In the genomic region with DNA sequence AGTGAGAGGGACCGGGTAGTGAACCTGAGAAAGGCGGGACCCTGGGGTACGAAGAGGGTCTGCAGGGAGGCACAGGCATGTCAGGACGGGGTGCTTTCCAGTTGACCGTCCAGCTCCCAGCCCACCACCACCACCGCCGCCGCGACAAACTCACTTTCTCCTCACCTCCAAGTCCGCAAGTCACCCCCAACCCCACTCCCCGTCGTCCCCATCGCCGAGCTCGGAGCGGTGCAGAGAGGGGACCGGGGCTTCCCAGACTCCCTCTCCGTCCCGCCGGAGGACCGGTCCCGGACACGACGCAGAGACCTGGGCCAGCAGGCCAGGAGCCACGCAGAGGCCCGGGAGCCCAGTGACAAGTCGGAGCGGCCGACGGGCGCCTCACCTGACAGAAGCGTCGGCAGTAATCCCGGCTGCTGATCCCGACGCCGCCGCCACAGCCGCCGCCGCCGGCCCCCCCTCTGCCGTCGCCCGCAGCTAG, we compare ENCODE assay signal across 8 mouse cellular contexts. TPM values are rescaled to one million over a fixed set of nuclear protein-coding genes. Genes with fewer than 3 reads are reported as not detected.
A peak's percentile ranks its signal among the peaks of the same experiment; 100 is the strongest.
DNase-seq lines count a peak whose midpoint lies in the region; ATAC-seq and TF ChIP-seq lines count a peak whose summit lies in the region.

No protein-coding gene starts in this region.

- ATAC-seq in erythroid progenitor cell, adult 5-6 weeks (replicated peaks; ENCODE audit: low FRiP score, poor library complexity, severe bottlenecking) = peak; percentile 36
- ATAC-seq in limb, embryonic 14.5 days (ENCODE audit: low FRiP score, low read depth) = peak; percentile 24; the same call in 1 of the 2 replicates

- peaks cover 7% of the 10 kb centered on the region; the same call in 1 of the 2 replicates for H3K4me1 ChIP-seq in heart, embryonic 10.5 days
- peaks cover 47% of the 10 kb centered on the region for H3K4me1 ChIP-seq in E14TG2a.4 (replicated peaks; ENCODE audit: low read depth, low read length)
- peaks cover 16% of the 10 kb centered on the region for H3K4me1 ChIP-seq in limb, embryonic 14.5 days (ENCODE audit: control insufficient read depth, insufficient read depth, low read length)
- peaks cover 2% of the 10 kb centered on the region; the same call in 1 of the 2 replicates for H3K4me1 ChIP-seq in small intestine, adult 2 months (ENCODE audit: control insufficient read depth, insufficient read depth, insufficient read length, low read length)

- intact Hi-C loops in gastrocnemius, postnatal 14 days (cut with DNase I; ENCODE audit: low total_unique reads) = loop anchor here (10.0 kb wide), 1 partner anchor 76 kb away; a partner anchor contains a TSS

- peak overlapping the region; percentile 98 for H3K4me3 ChIP-seq in heart, embryonic 10.5 days
- H3K4me3 ChIP-seq in E14TG2a.4 (replicated peaks; ENCODE audit: low read length) = peak overlapping the region; percentile 99
- peak overlapping the region; percentile 94 for H3K4me3 ChIP-seq in limb, embryonic 14.5 days (replicated peaks; ENCODE audit: low read length)
- H3K4me3 ChIP-seq in small intestine, adult 2 months (ENCODE audit: low read depth, low read length) = peak overlapping the region; percentile 92

- peak; percentile 87 for DNase-seq in heart, embryonic 10.5 days (ENCODE audit: low spot score)
- no peak for DNase-seq in heart, adult 11 months
- DNase-seq in limb, embryonic 14.5 days (ENCODE audit: low spot score) = peak; percentile 46
- no peak for DNase-seq in spleen, adult 12 weeks (ENCODE audit: low spot score)
- DNase-seq in gastrocnemius, postnatal 14 days = no peak

- H3K27me3 ChIP-seq in heart, embryonic 10.5 days (ENCODE audit: insufficient read depth, poor library complexity, severe bottlenecking) = no peaks in the 10 kb centered on the region
- no peaks in the 10 kb centered on the region for H3K27me3 ChIP-seq in E14TG2a.4 (ENCODE audit: insufficient read depth, low read length)
- H3K27me3 ChIP-seq in limb, embryonic 14.5 days (ENCODE audit: control insufficient read depth, insufficient read depth, low read length) = no peaks in the 10 kb centered on the region
- no peaks in the 10 kb centered on the region for H3K27me3 ChIP-seq in small intestine, adult 2 months (ENCODE audit: control insufficient read depth, insufficient read depth, low read length)

- peak overlapping the region; percentile 92 for H3K9ac ChIP-seq in limb, embryonic 14.5 days (ENCODE audit: low read depth, low read length, severe bottlenecking)

- no peak for TF ChIP-seq POLR2A in limb, embryonic 14.5 days (IDR thresholded peaks at IDR 0.05; ENCODE audit: borderline replicate concordance, extremely low read depth, insufficient read depth, insufficient read length)
- no peak for TF ChIP-seq POLR2A in small intestine, adult 2 months (IDR thresholded peaks at IDR 0.05; ENCODE audit: low read depth, low read length)

- no peak for TF ChIP-seq CTCF in E14TG2a.4 (conservative IDR thresholded peaks at IDR 0.05; ENCODE audit: low read length)
- TF ChIP-seq CTCF in small intestine, adult 2 months (IDR thresholded peaks at IDR 0.05; ENCODE audit: extremely low read depth, insufficient read length, insufficient replicate concordance, low read depth, low read length) = no peak

- H3K36me3 ChIP-seq in heart, embryonic 10.5 days = peaks cover 16% of the 10 kb centered on the region
- peaks cover 32% of the 10 kb centered on the region for H3K36me3 ChIP-seq in E14TG2a.4 (ENCODE audit: insufficient read depth, low read length)
- peaks cover 21% of the 10 kb centered on the region for H3K36me3 ChIP-seq in limb, embryonic 14.5 days (ENCODE audit: control insufficient read depth, insufficient read depth, low read length)
- peaks cover 13% of the 10 kb centered on the region for H3K36me3 ChIP-seq in small intestine, adult 2 months (ENCODE audit: control insufficient read depth, insufficient read depth, low read length)

- WGBS in heart, embryonic 10.5 days = under 1% methylated on average over 45 of the region's 45 CpGs
- under 1% methylated on average over 31 of the region's 45 CpGs for WGBS in limb, embryonic 14.5 days
- WGBS in small intestine, adult 2 months = under 1% methylated on average over 45 of the region's 45 CpGs

- peak overlapping the region; percentile 98 for H3K27ac ChIP-seq in heart, embryonic 10.5 days
- H3K27ac ChIP-seq in limb, embryonic 14.5 days (replicated peaks; ENCODE audit: low read depth, low read length) = peak overlapping the region; percentile 91
- peak overlapping the region; percentile 66 for H3K27ac ChIP-seq in small intestine, adult 2 months (ENCODE audit: insufficient read depth, low read depth, low read length)

- H3K9me3 ChIP-seq in heart, embryonic 10.5 days = no peaks in the 10 kb centered on the region
- no peaks in the 10 kb centered on the region for H3K9me3 ChIP-seq in E14TG2a.4 (ENCODE audit: low read length)
- H3K9me3 ChIP-seq in limb, embryonic 14.5 days (ENCODE audit: control insufficient read depth, low read length) = no peaks in the 10 kb centered on the region

- peak overlapping the region; percentile 69 for H3K4me2 ChIP-seq in limb, embryonic 14.5 days (replicated peaks; ENCODE audit: low read depth, low read length, severe bottlenecking)

RNA-seq across cellular contexts. Expression of a gene that starts 0.3 kb away (rescaled TPM):
- polyA plus RNA-seq in heart, embryonic 10.5 days (2016; fragmentation: Nextera tagmentation; extraction: Ambion mirVana) = 6.6 and 7.0 TPM in 2 replicates
- total RNA-seq in erythroid progenitor cell, adult 5-6 weeks (2015; ENCODE audit: low replicate concordance) = 15.1 and 17.3 TPM in 2 replicates
- 13.2 and 13.6 TPM in 2 replicates for total RNA-seq in erythroid progenitor cell, adult 5-6 weeks (2017; ENCODE audit: low replicate concordance)
- 7.0 and 8.1 TPM in 2 replicates for polyA plus RNA-seq in limb, embryonic 14.5 days (2012; rRNA removed)
- 8.0 and 8.6 TPM in 2 replicates for polyA plus RNA-seq in limb, embryonic 14.5 days (2014; fragmentation: Nextera tagmentation; extraction: Ambion mirVana)
- polyA plus RNA-seq in small intestine, adult 2 months (2012; rRNA removed) = 0.18 and 0.37 TPM in 2 replicates
- 1 to 10 TPM; 6.9 to 7.3 TPM for total RNA-seq in gastrocnemius, postnatal 14 days (2021)

RNA-seq across cellular contexts. Expression of a gene that starts 0.7 kb away (rescaled TPM):
- polyA plus RNA-seq in heart, embryonic 10.5 days (2016; fragmentation: Nextera tagmentation; extraction: Ambion mirVana) = 63.7 and 67.6 TPM in 2 replicates
- total RNA-seq in erythroid progenitor cell, adult 5-6 weeks (2015; ENCODE audit: low replicate concordance) = 51.5 and 76.7 TPM in 2 replicates
- total RNA-seq in erythroid progenitor cell, adult 5-6 weeks (2017; ENCODE audit: low replicate concordance) = 54.6 and 57.1 TPM in 2 replicates
- 47.6 and 48.4 TPM in 2 replicates for polyA plus RNA-seq in limb, embryonic 14.5 days (2012; rRNA removed)
- 102 and 105 TPM in 2 replicates for polyA plus RNA-seq in limb, embryonic 14.5 days (2014; fragmentation: Nextera tagmentation; extraction: Ambion mirVana)
- polyA plus RNA-seq in small intestine, adult 2 months (2012; rRNA removed) = 1.6 and 3.8 TPM in 2 replicates
- 10 to 100 TPM; 30.9 to 31.5 TPM for total RNA-seq in gastrocnemius, postnatal 14 days (2021)

Comparison
In these comparisons a context has a peak if more than half of its experiments do, and no peak if none do; other contexts are left out.
1. DNase-seq: peak in heart, embryonic 10.5 days (single experiment) and limb, embryonic 14.5 days (single experiment); none in heart, adult 11 months (single experiment), spleen, adult 12 weeks (single experiment) and gastrocnemius, postnatal 14 days (single experiment).
2. RNA of a gene that starts 0.7 kb away (polyA plus RNA-seq): 47.6 to 105 TPM in limb, embryonic 14.5 days and 63.7 to 67.6 TPM in heart, embryonic 10.5 days; 1.6 to 3.8 TPM in small intestine, adult 2 months; every median in the first group is over 10 times any median in the second.
3. Peak in every context shown above with its lines, with median percentiles within 50 percentile points of each other: H3K27ac ChIP-seq and H3K4me3 ChIP-seq.